Mouse (Mus musculus): ENCODE data around the gene Ephb1. TPM values are rescaled to one million over a fixed set of nuclear protein-coding genes. Genes with fewer than 3 reads are reported as not detected.

The Ephb1 gene
- polyA plus RNA-seq, 1 experiment from 2014 or later, result 5.1 TPM

DNA sequence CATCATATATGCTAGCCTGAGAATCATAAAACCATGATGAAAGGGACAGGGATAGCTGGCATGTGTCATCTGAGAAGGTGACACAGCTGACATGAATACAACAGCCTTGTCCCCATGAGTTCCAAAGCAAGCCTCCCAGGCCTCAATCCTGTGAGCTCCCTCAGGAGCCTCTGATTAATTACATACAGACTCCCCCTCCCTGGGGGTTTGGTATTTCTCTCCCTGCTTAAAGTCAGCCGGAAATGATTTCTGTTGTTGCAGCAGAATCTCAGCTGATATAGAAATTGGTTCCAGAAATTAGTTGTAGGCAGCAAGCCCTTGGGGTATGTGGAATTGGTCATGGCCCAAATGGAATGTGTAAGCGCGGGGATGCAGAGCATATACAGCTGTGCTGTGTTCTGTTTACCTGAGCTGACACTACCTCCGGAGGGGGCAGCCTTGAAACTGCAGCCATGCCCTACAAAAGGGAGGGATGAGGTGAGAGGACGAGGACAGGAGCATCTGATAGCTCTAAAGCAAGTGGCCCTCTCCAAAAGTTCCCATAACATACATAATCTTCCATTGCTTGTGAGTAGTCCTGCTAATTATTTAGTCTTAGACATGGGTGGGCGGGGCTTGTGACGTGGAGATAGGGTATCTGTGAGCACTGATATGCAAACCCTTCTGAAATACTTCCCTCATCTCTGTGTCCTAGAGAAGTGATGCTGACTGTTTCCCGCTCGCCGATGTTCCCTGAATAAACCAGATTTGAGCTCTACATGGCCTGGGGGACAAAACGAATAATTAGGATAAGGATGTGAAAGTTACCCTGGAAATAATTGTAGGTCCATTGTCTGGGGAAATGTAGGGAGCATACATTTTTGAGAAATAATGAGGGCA is 477.1 kb downstream of the Ephb1 start:
- no peaks in the 10 kb centered on the region for H3K9me3 ChIP-seq (ENCODE audit: control insufficient read depth, low read length)
- WGBS, result 66% methylated on average over 11 of the region's 11 CpGs
- no peak overlapping the region for H3K9ac ChIP-seq (ENCODE audit: low read depth, low read length)
- no peaks in the 10 kb centered on the region for H3K36me3 ChIP-seq (ENCODE audit: control insufficient read depth, insufficient read depth, low read length)
- H3K27ac ChIP-seq (ENCODE audit: low read length), result no peak overlapping the region
- H3K27me3 ChIP-seq (replicated peaks; ENCODE audit: control insufficient read depth, insufficient read depth, low read length), result no peaks in the 10 kb centered on the region
- no peak overlapping the region for H3K4me2 ChIP-seq (ENCODE audit: low read depth, low read length)
- H3K4me1 ChIP-seq (ENCODE audit: control insufficient read depth, insufficient read depth, low read length), result no peaks in the 10 kb centered on the region
- no peak for ATAC-seq
- no peak overlapping the region for H3K4me3 ChIP-seq (ENCODE audit: low read length)

DNA sequence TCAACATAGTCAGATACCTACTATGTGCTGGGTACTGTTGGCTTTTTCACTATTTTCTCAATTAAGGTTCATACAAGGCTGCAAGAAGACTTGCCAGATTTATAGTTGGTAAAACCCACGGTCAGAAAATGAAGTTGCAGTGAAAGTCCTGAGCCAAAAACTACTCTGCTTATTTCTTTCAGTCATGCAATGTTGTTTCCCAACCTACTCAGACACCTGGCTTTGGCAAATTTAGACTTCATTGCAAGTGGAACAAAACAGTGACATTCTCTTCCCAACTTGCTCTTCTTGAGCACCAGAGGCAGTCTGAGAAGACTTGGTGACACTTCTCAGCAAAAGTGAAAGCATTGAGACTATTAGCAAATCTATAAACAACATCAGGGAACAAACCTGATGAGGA is 479.2 kb downstream of the Ephb1 start:
- ATAC-seq, result no peak

More for the DNA sequence above, 479.2 kb downstream of the Ephb1 start:
- Histone ChIP-seq H3K9ac (ENCODE audit: low read depth, low read length) (no peak overlapping the region), H3K4me3 (ENCODE audit: low read length) (no peak overlapping the region), H3K4me1 (ENCODE audit: control insufficient read depth, insufficient read depth, low read length) (no peaks in the 10 kb centered on the region), H3K27me3 (replicated peaks; ENCODE audit: control insufficient read depth, insufficient read depth, low read length) (no peaks in the 10 kb centered on the region), H3K36me3 (ENCODE audit: control insufficient read depth, insufficient read depth, low read length) (no peaks in the 10 kb centered on the region), H3K4me2 (ENCODE audit: low read depth, low read length) (no peak overlapping the region), H3K27ac (ENCODE audit: low read length) (no peak overlapping the region), H3K9me3 (ENCODE audit: control insufficient read depth, low read length) (no peaks in the 10 kb centered on the region)
- WGBS, result 86% methylated on average over 1 of the region's 1 CpGs

Small RNA genes lying within 50 kb of the gene (microRNA-seq; reads per million reads assigned to microRNA genes)
- not detected for gene Mir7243

Other genes starting within 250 kb of the Ephb1 start
- 0.34 TPM in 2 replicates for gene Ky, start 151.1 kb upstream of the Ephb1 start, polyA plus RNA-seq (2015; fragmentation: Nextera tagmentation; extraction: Ambion mirVana)

Data from intestine, embryonic 16.5 days (tissue).